Mouse (Mus musculus): ENCODE data around the gene Gtf2b. TPM values are rescaled to one million over a fixed set of nuclear protein-coding genes. Genes with fewer than 3 reads are reported as not detected.

The Gtf2b gene
- polyA plus RNA-seq, 1 experiment from 2014 or later, result 70.7 TPM

GRCm38 (mm10) chr3:142826449-142827146 lies 61.8 kb downstream of the Gtf2b start:
- H3K9ac ChIP-seq, result no peak overlapping the region
- no peaks in the 10 kb centered on the region for H3K9me3 ChIP-seq
- no peaks in the 10 kb centered on the region for H3K4me1 ChIP-seq
- no peak overlapping the region for H3K27ac ChIP-seq
- H3K27me3 ChIP-seq (replicated peaks), result no peaks in the 10 kb centered on the region
- 95% methylated on average over 4 of the region's 4 CpGs for WGBS
- no peak overlapping the region for H3K4me3 ChIP-seq (replicated peaks)
- no peaks in the 10 kb centered on the region for H3K36me3 ChIP-seq
- no peak for ATAC-seq (ENCODE audit: insufficient read depth, low FRiP score, low read depth)
- H3K4me2 ChIP-seq, result no peak overlapping the region

GRCm38 (mm10) chr3:142832910-142833309 lies 68.1 kb downstream of the Gtf2b start:
- Histone ChIP-seq H3K27ac (no peak overlapping the region), H3K4me2 (no peak overlapping the region), H3K27me3 (replicated peaks) (no peaks in the 10 kb centered on the region), H3K36me3 (no peaks in the 10 kb centered on the region), H3K4me1 (no peaks in the 10 kb centered on the region), H3K9ac (no peak overlapping the region), H3K4me3 (replicated peaks) (no peak overlapping the region), H3K9me3 (no peaks in the 10 kb centered on the region)
- no peak for ATAC-seq (ENCODE audit: insufficient read depth, low FRiP score, low read depth)
- 90% methylated on average over 3 of the region's 3 CpGs for WGBS

Other genes starting within 250 kb of the Gtf2b start
- 5.4 and 5.5 TPM in 2 replicates for gene Gbp7, start 234.7 kb upstream of the Gtf2b start, polyA plus RNA-seq (2015; fragmentation: Nextera tagmentation; extraction: Ambion mirVana)
- 1.6 and 2.2 TPM in 2 replicates for gene Gbp3, start 205.0 kb upstream of the Gtf2b start, polyA plus RNA-seq (2015; fragmentation: Nextera tagmentation; extraction: Ambion mirVana)
- 0.08 TPM in 1 of 2 replicates, not detected in the other for gene Gbp2b, start 170.2 kb upstream of the Gtf2b start, polyA plus RNA-seq (2015; fragmentation: Nextera tagmentation; extraction: Ambion mirVana)
- gene Gbp2, start 144.4 kb upstream of the Gtf2b start, polyA plus RNA-seq (2015; fragmentation: Nextera tagmentation; extraction: Ambion mirVana), result 3.9 and 4.9 TPM in 2 replicates
- gene Kyat3, start 64.0 kb upstream of the Gtf2b start, polyA plus RNA-seq (2015; fragmentation: Nextera tagmentation; extraction: Ambion mirVana), result 17.7 and 20.6 TPM in 2 replicates
- 47.5 and 53.3 TPM in 2 replicates for gene Pkn2, start 117.0 kb downstream of the Gtf2b start, polyA plus RNA-seq (2015; fragmentation: Nextera tagmentation; extraction: Ambion mirVana)

All from stomach, embryonic 15.5 days (tissue).